Mouse (Mus musculus) heart, adult 11 months (tissue): Measurements from ENCODE around the gene B4galt4.

Experiments used
- DNase-seq: peaks from one replicate; pipeline ENCODE4 v3.0.0; 2022

B4galt4 gene

DNA sequence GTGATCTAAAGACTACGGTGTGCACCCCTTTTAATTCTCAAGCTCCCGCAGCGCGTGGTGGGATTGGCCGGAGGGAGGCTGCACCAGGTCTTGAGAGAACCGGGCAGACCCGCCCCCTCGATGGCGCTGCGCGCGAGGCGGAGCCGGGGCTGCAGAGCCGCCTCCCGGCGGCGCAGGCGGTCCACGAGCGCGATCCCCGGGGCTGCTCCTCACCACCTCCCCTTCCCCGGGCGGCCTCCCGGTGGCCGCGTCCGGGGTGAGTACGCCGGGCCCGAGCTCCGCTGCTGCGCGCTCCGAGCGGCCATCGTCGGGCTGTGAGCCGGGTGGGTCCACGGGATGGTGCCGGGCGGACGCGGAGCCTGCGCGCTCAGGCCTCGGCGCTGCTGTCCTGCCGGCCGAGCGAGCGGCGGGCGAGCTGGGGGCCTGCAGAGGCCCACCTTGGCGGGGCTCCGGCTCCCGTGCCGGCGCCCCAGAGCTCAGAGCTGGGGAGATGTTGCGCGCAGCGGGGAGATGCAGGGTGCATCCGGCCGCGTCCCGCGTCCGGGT is at the start of gene B4galt4:
TSS of gene B4galt4 (plus strand) at position 152 of the 546 bp plus-strand sequence.
- DNase-seq = peak; percentile 99

DNA sequence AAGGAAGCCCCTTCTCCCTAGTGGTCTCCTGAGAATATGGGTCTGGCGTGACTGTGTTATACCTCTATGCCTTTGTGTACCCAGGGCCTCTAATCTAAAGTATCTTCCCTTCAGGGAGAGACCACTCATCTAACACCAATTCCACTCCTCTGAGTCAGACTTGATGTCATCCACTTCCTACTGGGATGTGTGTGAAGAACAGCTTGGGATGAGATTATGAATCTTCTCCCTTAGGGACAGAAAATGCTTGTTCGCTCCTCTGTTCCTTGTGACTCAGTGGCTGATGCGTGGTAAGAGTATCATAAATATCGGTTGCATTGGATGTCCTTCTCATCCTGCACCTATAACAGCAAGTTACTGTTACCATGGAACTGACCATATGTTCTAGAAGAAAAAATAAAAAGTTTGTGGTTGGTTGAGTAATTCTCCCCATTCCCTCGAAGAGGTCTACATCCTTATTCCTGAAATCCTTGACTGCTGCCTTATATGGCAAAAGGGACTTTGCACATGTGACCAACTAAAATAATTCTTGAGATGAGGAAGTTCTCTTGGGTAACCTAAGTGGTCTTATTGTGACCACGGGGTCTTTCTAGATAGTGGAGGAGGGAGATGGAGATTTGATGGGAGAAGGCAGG is 47.0 kb upstream of the B4galt4 start:
- peak; percentile 81 for DNase-seq

DNA sequence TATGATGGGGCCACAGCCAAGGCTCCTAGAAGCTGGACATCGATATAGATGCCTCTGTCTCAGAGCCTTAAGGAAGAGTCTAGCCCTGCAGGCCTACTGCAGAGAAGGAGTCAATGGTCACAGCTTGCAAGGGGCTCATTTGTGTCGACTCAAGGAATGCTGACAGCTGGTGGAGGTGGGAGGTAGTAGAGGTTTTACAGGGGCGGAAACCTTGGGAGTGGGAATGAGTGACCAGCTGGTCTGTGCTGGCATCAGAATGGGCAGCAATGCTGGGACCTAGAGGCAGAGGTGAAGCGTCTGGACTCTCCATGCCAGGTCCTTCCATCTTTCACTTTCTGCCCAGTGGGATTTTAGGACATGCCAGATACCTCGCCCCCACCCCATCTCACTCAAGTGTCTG is 46.5 kb upstream of the B4galt4 start:
- peak; percentile 82 for DNase-seq

DNA sequence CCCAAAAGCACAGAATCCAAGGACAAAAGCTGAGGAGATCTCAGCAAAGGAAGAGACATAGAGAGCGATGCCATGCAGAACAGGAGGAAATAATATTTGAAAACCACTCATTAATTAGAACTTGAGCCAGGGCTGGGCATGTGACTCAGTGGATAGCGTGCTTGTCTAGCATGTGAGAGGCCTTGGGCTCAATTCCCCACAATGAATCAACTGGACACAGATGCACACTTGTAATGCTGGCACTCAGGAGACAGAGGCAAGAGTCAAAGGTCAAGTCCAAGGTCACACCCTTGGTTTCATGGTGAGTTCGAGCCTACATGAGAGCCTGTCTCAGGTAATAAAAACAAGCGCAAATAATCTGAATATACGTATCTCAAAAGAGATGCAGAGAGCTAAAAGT is 44.5 kb upstream of the B4galt4 start:
- peak; percentile 78 for DNase-seq

DNA sequence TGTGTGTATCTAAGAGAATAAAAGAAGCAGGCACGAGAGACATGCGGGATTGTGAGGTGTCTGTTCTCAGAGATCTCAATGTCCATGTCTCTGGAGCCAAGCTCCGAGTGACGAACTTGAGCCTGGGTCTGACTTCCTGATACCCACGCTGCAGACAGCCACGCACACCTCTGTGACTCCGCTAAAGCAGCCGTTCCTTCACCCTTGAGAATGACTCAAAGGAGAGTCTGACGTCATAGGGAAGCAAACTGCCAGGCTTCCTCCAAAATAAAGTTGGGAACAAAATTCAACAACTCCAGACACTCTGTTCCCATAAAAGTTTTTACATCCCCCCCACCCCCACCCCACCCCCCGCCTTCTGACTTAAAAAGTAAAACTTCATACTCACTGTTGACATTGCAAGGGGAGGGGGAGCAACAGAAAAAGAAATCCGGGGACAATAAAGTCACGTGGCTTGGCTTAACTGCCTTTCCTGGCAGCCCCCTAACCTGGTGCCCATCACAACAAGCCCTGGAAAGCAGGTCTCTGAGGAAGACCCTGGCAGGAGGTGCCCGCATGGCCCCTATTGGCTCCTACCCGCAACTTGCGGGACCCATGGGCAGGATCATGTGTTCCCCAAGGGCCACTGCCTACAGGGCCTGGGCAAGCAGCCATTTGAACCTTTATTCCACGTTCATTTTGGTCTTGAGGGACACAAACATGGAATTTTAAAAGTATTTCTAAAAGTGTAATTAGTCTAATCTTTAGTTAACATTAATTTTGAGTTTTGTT is 41.5 kb upstream of the B4galt4 start:
- peak; percentile 94 for DNase-seq

DNA sequence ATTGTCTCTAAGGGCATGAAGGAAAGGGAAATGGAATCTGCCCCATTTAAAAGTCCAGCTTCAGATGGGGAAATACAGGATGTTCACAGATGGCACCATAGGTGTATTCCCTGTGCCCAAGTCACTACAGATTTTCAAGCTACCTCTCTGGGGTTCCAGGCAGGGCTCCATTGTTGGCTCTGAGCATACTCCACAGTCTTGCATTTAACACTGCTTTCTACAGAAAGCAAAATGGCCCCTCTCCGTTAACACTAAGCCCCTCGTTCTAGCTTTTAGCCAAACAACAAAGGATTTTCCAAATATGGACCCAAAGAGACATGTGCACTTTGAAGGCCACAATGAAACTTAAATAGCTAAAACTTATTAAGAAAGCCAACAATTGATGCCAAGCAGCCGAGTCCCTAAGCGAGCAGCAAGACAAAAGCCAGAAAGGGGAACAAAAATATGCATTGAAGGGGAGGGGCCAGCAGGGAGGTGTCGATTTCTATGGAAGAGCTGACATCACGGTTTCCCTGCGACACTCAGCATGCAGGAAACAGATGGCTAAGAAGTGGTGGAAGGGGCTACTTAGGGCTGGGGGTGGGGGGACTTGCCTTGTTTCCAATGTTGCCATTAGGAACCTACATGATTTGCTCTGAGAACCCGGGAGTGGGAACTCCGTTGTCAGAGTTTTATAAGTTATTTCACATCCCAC is 40.4 kb upstream of the B4galt4 start:
- peak; percentile 94 for DNase-seq

DNA sequence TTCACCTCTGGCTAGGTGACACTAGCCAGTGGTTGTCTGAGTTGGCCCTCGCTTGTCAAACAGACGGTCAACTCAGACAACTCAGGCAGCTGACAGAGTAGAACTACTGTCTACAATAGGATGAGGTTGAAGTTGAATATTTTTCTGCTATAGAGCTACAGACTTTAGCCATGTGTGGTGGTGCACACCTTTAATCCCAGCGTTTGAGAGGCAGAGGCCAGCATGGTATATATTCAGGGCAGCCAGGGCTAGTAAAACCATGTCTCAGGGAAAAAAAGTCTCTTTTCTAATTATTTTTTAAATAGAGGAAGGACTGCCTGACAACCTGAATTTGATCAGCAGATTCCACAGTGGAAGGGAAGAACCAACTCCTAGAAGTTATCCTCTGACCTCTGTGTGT is 39.7 kb upstream of the B4galt4 start:
- peak; percentile 69 for DNase-seq

DNA sequence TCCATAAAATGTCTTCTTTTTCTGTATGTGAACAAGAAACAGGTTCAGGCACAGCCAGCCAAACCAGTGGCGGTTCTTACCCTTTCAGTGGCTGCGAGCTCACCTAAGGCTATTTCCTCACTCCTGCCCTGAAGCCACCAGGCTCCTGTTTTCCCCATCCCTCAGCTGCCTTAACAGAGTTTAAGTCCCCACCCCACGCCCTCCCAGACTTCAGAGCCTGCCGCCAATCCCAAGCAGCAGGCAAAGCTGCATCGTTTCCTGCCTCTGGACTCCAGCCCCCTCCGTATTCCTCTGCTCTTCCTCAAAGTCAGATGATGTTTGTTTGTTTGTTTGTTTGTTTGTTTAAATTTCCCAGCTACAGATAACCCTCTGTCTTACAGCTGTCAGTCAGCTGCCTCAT is 38.6 kb upstream of the B4galt4 start:
- DNase-seq = peak; percentile 91

DNA sequence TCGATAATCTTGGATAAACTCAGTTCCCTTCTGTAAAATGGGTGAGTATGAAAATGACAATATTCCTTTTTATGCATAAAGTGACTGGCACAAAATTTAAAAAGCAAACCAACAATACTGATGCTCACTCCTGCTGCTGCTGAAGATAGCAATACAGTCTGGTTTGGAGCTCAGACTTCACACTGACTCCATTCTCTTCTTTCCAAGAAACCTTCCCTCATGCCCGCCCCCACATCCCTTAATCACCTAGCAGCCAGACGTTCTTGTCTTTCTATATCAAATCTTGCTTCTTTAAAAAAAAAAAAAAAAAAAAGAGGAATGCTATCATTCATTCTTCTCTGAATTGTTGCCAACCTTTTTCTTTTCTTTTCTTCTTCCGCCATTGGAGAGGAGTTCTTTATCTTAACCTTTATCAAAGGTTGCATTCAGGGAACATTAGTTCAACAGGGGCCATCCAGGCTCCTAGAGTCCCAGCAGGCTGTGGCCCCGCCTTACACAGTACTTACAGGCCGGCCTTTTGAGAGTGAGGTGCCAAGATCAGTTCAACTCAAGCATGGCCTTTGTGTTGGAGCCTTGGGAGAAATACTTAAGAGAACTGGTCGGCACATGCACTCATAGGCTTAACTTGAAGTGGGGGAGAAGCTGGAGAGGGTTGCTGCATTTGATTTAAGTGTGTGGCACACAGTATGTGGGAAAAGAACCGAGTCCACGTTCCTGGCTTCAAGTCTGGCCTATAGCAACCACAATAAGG is 36.4 kb upstream of the B4galt4 start:
- DNase-seq = peak; percentile 93

DNA sequence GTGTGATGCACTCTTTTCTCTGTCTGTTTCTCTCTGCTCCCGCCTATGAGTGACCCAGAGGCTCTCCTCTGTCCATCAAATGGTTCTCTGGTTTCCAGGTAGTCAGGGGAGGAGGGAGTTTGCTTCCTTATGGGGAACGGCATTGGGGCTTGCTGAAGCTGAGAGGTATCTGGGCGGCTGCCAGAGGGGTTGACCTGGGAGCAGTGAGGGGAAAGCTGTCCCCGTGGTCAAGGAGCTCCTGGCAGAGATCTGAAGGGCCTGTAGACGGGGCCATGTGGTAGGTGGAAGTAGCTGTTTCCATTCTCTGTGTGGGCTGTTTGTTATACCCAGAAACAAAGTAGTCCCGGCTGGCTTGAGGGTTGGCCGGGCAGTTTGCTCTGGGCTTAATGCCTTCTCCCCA is 35.3 kb upstream of the B4galt4 start:
- peak; percentile 94 for DNase-seq

DNA sequence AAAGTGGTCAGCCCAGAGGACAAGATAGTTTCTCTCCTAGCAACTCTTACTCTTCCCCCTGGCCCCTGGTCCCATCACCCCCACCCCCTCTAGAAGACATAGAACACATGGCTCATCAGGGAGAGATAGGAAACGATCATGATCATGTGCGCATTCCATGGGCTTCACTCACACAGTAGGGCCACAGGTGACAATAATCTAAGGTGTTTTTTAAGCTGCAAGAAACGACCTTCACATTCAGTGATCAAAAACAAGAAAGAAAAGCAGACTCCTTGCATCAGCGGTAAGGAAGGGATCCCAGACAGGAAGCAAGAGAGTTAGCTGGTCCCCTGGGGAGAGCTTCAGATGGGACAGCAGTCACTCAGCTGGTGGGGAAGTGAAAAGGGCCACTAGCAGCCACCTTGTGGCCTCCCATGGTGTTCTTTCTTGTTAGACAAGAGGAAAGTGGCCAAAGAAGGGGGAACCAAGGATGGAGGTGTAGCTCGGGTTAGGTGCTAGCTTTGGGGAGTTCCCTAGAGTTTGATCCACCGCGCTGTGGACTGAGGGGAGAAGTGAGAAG is 33.0 kb upstream of the B4galt4 start:
- DNase-seq = peak; percentile 95

DNA sequence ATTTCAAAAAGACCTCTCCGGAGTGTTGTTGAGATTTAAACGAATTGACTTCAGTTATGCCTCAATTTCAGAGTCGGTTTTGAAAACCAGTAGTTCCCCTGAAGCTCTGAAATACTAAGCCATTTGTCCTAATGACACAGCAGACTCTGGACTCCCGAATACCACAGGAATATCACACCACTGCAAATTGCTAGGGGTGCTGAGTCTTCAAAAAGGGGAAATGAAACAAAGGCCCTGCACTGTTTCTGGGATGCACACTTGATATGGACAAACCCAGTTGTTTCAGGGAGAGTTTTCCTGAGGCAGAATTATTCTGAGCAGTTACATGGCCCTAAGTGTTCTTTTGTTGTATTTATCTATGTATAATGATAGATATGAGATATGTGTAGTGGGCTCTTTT is 30.8 kb upstream of the B4galt4 start:
- DNase-seq = peak; percentile 95

DNA sequence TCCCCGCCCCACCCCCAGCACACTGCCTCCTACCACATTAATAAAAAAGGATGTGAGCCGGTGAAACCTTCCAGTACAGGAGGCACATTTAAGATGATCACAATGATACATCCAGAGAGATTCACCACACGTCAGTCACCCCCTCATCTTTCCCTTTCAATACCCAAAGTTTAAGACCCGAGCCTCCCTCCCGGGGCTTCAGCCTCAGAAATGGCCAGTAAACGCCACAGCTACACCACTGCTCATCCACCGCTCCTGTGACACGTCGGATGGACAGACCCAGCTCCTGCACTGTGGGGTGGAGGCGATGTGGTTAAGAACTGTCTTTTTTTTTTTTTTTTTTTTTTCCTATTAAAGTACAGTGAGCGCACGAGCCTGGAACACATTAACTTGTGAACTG is 30.0 kb upstream of the B4galt4 start:
- peak; percentile 95 for DNase-seq

DNA sequence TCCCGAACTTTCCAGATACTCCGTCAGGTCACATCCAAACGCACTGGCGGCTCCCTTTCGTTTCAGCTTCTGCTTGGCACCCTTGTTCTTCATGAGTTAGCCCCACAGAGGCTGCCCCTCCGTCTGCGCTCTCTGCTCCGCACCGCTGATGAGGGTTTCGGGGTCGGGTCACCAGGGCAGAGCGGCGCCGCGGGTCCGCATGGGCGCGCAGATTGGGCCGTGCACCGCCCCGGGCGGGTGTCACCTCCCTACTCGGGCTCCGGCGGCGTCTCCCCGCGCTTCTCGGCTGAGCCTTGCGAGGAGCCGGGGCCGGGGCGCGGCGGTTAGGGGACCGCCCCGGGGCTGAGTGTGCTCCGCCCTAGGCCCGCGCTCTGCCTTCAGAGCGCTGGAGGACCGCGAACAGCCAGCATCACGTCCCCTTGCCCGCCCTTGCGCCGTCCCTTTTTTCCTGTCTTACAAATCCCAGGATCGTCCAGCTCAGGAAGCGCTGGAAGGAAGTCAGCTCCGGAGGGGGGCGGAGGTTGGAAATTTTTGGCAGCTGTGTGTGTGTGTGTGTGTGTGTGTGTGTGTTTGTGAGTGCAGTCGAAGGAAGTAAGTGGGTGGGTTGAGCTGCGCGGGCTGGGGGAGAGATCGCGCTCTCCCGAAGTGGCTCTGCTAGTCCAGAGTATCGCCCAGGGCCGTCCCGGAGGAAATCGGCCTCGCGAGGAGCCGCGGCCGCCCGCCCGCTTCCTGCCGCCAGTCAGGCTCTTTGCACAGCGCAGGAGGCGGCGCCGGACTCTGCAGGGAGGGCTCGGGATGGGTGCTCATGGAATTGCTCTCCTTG is 29.3 kb upstream of the B4galt4 start, which contains the start of gene Arhgap31:
TSS of gene Arhgap31 (minus strand) at position 694 of the 823 bp plus-strand sequence.
- peak; percentile 100 for DNase-seq

DNA sequence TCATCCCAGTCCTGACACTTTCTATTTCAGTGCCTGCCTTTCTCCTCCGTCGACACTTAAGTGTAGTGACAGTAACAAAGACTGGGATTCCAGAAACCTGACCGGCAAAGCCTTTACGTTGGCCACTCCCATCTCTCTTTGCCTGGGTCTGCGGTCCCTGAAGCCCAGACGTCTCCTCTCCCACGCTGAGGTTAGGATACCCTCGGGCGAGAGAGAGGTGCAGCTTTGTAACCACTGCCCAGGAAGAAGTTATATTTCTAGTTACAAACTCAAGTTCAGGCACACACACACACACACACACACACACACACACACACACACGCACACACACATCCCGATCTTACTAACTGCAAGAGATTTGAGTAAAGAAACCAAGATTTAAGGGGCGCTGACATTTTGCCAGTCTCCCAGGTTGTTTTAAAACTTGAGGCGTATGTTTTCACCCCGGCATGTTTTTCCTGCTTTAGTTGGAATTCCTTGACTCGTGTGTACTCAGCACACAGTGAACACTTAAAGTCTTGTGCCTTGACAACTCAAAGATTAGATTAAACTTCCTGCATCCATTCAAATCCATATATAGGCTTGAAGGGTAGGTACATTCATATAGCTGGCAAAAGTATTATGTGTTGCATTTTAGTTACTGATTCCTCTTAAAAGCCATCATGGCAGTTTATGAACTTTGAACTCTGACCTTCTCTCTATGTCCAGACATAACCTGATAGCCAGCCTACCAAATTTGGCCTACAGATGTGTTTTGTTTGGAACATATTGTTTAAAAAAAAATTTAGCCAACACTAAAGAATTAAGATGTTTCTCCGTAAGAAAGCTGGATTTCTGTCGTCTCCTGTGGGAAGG is 28.4 kb upstream of the B4galt4 start:
- DNase-seq = no peak

DNA sequence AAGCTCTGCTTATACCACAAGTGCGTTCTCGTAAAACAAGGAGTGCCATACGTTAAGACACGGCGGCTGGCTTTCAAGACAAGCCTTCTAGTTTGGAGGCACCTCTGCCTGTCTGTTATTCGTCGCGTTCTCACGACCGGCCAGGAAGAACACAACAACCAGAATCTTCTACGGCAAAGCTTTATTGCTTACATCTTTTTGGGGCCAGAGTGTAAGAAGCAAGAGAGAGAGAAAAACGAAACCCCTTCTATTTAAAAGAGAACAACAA is 27.9 kb upstream of the B4galt4 start:
- DNase-seq = peak; percentile 87

DNA sequence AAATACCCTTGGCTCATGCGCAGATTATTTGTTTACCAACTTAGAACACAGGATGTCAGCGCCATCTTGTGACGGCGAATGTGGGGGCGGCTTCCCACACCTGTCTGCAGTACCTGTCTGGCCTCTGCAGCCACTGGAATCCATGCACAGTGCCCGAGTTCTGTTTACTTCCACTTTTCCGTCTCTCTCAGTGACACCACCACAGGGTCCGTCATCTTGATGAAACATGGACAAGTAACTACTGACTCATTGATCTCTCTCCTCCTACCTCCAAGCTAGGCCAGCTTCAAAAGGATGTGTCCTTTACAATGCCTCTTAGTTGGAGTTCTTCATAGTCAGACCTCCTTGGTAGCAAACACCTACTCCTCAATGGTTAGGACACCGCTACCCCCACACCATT is 20.7 kb upstream of the B4galt4 start:
- DNase-seq = peak; percentile 79

DNA sequence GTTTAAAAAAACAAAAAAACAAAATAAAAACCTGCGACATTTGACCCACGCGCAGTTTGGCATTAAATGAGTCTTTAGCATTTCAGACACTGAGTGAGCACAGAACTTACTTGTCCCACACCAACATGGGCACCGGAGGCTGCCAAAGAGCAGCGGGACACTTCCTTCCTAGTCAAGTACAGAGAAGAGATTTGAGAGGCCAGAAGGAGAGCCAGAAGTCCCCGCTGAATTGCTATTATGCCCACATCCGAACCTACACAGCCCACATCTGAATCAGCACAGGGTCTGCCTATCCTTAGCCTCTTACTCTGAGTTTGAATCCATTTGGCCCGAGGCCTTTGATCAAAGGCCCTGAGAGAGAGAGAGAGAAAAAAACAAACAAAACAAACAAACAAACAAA is 17.8 kb upstream of the B4galt4 start:
- DNase-seq = peak; percentile 92

DNA sequence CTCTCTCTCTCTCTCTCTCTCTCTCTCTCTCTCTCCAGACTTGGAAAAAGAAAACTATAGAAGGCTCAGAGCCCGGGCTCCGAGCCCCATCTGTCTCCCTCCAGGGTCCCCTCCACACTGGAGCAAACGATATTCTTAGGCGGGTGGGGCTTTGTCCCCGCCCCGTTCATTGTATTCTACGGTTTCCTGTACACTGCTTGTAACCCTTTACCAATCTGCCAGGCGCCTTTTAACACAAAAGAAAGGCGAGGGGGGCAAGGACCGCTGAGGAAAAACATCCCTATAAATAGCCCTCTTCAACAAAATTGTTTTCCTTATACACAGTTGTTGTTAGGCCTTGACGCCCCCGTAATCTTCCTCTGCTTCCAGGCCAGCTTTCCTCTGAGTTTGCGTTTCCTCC is 17.1 kb upstream of the B4galt4 start:
- DNase-seq = peak; percentile 99

DNA sequence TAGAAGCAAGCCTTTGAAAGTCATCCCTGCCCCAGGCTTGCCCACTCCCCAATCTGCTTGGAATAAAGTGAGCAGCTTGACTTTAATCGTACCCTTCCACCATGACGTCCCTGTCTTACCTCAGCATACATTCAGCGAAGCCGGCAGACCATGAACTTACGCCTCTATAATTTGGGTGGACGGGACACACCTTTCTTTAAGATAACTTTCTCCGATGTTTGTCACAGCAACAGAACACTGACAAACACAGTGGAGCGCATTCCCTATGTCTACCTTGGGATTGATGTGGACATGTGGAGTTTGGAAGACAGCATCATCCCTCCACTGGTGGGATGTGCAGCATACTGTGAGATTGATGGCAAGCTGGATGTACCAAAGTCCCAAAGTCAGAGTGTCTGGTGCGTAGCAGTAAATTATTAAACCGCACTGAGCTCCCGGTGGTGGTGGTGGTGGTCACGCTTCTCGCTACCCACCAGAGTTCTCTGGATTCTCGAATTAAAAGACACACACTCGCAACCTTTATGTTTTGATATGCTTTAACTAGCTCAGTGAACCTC is 13.4 kb upstream of the B4galt4 start:
- DNase-seq = peak; percentile 84

DNA sequence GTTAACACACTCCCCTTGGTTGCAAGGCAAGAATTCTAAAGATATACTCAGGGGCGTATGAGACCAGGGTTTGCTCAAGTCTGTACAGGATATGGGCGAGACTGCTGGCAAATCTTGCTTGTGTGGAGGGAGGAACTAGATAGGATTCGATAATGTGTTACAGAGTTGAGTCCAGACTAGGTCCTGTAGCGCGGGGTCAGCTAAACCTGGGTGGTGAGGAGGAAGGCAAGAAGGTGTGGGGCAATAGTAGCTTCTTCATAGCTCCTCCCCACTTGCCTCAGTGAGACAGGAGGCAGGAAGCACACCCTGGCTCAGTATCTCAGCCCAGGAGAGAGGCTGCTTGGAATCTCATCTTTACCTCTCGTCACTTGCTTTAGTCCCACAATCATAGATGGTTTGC is 12.9 kb upstream of the B4galt4 start:
- peak; percentile 89 for DNase-seq
